Mouse (Mus musculus): ENCODE data around the gene Slc9a2. TPM values are rescaled to one million over a fixed set of nuclear protein-coding genes. Genes with fewer than 3 reads are reported as not detected.
"Not testable (repeated sequence)": the region's sequence is repeated elsewhere in the genome, so short reads cannot be mapped to it uniquely, and the experiment has no call there.

The Slc9a2 gene
- polyA plus RNA-seq, 1 experiment from 2014 or later: 2.3 TPM

DNA sequence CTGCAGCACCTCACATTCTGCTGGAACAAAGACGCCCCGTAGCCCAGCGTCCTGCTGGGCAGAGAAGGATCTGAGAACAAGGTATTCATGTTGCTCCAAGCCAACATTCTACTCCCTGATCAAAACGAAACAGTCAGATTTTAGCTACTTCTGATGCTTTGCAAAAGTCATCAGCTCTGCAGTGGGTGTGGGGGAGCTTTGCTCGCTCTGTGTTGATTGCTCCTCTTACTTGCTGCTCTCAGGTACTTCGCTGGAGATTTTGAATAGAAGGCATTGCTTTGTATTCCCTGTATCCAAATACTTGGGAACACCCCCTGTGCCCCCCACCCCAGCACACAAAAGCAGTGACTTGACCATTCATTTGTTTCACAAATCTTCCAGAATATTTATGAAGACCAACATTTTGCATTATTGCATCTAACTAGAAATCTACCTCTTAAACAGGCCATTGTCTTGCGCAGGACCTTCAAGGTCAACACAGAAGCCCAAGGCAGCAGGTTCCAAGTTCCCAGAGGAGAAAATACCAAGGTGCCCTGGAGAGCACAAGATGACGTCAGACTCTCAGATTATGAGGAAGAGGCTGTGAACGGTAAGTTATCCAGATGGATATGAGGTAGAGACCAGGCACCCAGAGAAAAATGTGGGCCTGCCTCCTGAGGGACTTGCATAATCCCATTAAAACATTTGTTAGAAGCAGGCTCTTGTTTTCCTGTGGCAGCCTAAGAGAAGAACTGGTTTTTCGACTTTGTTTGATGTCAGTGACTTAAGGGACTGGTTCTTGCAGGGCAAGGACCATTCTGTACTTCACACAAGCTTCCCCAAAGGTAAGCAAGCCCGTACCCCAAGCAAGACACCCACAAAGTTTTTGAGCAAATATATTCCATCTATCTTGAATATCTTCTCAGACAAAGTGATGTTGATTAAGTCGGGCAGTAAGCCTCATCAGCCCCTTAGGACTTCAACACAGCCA, 14.7 kb upstream of the Slc9a2 start:
- peak; percentile 31; the same call in 1 of the 2 replicates for ATAC-seq (ENCODE audit: insufficient read depth, low FRiP score, low read depth)
- no peak overlapping the region for H3K27ac ChIP-seq
- WGBS: 34% methylated on average over 12 of the region's 12 CpGs

DNA sequence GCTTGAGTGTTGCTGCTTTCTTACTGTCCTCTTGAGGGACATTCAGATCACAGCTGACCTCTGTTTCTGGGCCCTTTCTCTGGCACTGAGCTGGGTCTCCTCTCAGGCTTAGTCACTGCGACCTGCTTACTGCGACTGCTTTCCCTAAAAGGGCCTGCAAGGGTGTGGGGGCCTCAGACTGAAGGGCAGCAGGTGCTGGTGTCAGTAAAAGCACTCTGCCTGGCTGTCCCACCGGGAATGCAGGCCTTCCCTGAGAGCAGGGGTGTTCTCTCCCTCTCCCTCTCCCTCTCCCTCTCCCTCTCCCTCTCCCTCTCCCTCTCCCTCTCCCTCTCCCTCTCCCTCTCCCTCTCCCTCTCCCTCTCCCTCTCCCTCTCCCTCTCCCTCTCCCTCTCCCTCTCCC, 12.9 kb upstream of the Slc9a2 start:
- not testable (repeated sequence) for H3K4me3 ChIP-seq (replicated peaks); H3K9me3 ChIP-seq; H3K4me2 ChIP-seq; H3K27me3 ChIP-seq (replicated peaks); H3K9ac ChIP-seq; H3K27ac ChIP-seq; H3K36me3 ChIP-seq; ATAC-seq (ENCODE audit: insufficient read depth, low FRiP score, low read depth); H3K4me1 ChIP-seq
- 5% methylated on average over 3 of the region's 3 CpGs for WGBS

More for the DNA sequence above, 14.7 kb upstream of the Slc9a2 start:
- Histone ChIP-seq H3K4me3 (replicated peaks) (no peak overlapping the region), H3K4me2 (no peak overlapping the region), H3K27me3 (replicated peaks) (no peaks in the 10 kb centered on the region), H3K4me1 (no peaks in the 10 kb centered on the region; the same call in 1 of the 2 replicates), H3K9ac (no peak overlapping the region), H3K9me3 (no peaks in the 10 kb centered on the region), H3K36me3 (no peaks in the 10 kb centered on the region)

DNA sequence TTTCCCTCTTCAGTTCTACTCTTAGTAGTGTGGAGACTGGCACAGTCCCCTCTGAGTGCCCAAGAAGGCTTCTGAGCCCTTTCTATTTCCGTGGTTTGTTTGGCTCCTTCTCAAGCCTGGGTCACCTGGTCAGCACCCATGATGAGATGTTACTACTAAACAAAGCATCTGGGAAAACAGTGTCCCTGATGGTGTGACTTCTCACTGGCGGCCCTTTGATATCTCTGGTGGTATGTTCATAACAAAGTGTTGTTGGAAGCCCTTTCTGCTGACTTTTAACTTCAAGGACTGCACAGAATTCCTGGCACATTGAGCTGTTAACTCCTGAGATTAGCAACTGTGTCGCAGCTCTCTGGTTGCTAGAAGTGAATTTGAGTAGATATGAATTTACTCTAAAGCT, 10.3 kb upstream of the Slc9a2 start:
- H3K4me1 ChIP-seq: no peaks in the 10 kb centered on the region; the same call in 1 of the 2 replicates
- H3K27ac ChIP-seq: no peak overlapping the region
- H3K9me3 ChIP-seq: no peaks in the 10 kb centered on the region
- H3K9ac ChIP-seq: no peak overlapping the region
- WGBS: 73% methylated on average over 3 of the region's 3 CpGs
- H3K36me3 ChIP-seq: no peaks in the 10 kb centered on the region
- H3K4me2 ChIP-seq: no peak overlapping the region
- no peak for ATAC-seq (ENCODE audit: insufficient read depth, low FRiP score, low read depth)
- no peak overlapping the region for H3K4me3 ChIP-seq (replicated peaks)
- H3K27me3 ChIP-seq (replicated peaks): no peaks in the 10 kb centered on the region

DNA sequence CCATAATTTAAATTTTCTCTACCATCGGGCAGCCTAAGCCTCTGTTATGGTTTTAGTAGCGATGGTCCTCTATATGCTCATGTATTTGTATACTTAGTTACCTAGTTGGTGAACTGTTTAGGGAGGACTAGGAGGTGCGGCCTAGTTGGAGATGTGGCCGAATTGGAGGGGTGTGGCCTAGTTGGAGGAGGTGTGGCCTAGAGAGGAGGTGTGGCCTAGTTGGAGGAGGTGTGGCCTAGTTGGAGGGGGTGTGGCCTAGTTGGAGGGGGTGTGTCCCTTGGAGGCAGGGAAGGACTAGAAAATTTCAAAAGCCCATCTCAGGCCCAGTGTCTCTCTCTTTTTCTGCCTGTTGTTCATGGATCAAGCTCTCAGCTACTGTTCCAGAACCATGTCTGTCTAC, 8.9 kb upstream of the Slc9a2 start:
- H3K4me2 ChIP-seq: no peak overlapping the region
- H3K4me3 ChIP-seq (replicated peaks): no peak overlapping the region
- 97% methylated on average over 4 of the region's 4 CpGs for WGBS
- H3K4me1 ChIP-seq: no peaks in the 10 kb centered on the region
- H3K27ac ChIP-seq: no peak overlapping the region
- no peaks in the 10 kb centered on the region for H3K9me3 ChIP-seq
- H3K36me3 ChIP-seq: no peaks in the 10 kb centered on the region
- no peak for ATAC-seq (ENCODE audit: insufficient read depth, low FRiP score, low read depth)
- no peaks in the 10 kb centered on the region for H3K27me3 ChIP-seq (replicated peaks)
- H3K9ac ChIP-seq: no peak overlapping the region

DNA sequence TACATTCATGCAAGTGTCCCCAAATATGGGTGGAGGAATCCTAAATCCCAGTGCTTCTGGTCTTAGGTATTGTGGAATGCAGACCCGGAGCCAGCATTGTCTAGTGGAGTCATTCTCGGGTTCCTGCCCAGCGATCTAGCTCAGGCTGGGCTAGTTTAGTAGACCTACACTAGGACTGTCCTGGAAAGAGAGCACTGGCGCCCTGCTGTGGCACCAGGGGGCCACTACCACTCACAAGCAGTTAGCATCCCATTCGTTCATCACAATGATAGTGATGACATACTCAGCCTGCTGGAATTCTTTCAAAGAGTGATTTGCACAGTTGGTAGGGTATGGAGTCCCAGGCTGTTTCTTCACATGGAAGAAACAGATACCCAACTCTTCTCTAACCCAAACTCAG, 3.1 kb upstream of the Slc9a2 start:
- no peaks in the 10 kb centered on the region for H3K9me3 ChIP-seq
- no peak overlapping the region for H3K4me2 ChIP-seq
- H3K9ac ChIP-seq: no peak overlapping the region
- no peaks in the 10 kb centered on the region for H3K36me3 ChIP-seq
- H3K27ac ChIP-seq: no peak overlapping the region
- ATAC-seq (ENCODE audit: insufficient read depth, low FRiP score, low read depth): no peak
- 45% methylated on average over 5 of the region's 5 CpGs for WGBS
- no peak overlapping the region for H3K4me3 ChIP-seq (replicated peaks)
- peaks cover 40% of the 10 kb centered on the region for H3K27me3 ChIP-seq (replicated peaks)
- peaks cover 12% of the 10 kb centered on the region for H3K4me1 ChIP-seq

DNA sequence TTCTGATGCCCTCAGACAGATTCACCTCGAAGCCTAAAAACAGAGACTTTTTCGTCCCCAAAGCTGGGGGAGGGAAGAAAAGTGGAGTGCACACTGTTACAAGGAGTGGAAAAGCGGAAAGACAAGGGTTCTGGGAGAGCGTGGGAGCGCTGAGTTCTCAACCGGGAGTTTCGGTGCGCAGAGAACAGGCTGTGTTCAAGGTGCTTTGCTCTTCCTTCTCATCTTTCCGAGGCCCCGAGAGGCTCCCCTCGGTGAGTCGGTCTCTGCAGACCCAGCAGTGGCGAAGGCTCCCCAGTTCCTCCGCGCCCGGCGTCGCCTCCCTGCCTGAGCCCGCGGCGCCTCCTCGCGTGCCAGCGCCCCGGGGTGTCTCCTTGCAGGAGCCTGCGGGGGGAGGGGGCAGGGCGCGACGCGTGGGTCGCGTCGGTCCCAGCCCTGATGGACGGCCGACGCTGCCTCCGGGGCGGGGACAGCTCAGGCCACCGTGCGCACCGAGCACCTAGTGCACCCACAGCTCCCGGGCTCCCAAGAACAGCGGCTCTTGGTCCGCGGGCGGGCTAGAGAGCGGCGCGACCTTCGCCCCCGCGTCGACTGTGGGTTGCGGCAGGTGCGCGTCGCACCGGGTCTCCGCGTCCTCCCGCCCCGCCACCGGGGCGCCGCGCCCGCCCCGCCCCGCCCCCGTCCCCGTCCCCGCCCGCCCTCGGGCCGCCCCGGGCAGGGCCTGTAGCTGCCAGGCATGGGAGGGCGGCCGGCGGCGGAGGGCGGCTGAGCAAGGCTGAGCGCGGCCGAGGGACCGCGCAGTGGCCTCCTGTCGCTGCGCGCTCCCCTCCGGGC, 709 bp downstream of the Slc9a2 start:
- no peaks in the 10 kb centered on the region for H3K36me3 ChIP-seq
- under 1% methylated on average over 77 of the region's 90 CpGs for WGBS
- no peak overlapping the region for H3K27ac ChIP-seq
- H3K27me3 ChIP-seq (replicated peaks): peaks cover 50% of the 10 kb centered on the region
- no peaks in the 10 kb centered on the region for H3K9me3 ChIP-seq
- H3K4me2 ChIP-seq: peak overlapping the region; percentile 99
- peak; percentile 74 for ATAC-seq (ENCODE audit: insufficient read depth, low FRiP score, low read depth)
- H3K4me1 ChIP-seq: peaks cover 12% of the 10 kb centered on the region
- peak overlapping the region; percentile 23 for H3K9ac ChIP-seq
- peak overlapping the region; percentile 59 for H3K4me3 ChIP-seq (replicated peaks)

DNA sequence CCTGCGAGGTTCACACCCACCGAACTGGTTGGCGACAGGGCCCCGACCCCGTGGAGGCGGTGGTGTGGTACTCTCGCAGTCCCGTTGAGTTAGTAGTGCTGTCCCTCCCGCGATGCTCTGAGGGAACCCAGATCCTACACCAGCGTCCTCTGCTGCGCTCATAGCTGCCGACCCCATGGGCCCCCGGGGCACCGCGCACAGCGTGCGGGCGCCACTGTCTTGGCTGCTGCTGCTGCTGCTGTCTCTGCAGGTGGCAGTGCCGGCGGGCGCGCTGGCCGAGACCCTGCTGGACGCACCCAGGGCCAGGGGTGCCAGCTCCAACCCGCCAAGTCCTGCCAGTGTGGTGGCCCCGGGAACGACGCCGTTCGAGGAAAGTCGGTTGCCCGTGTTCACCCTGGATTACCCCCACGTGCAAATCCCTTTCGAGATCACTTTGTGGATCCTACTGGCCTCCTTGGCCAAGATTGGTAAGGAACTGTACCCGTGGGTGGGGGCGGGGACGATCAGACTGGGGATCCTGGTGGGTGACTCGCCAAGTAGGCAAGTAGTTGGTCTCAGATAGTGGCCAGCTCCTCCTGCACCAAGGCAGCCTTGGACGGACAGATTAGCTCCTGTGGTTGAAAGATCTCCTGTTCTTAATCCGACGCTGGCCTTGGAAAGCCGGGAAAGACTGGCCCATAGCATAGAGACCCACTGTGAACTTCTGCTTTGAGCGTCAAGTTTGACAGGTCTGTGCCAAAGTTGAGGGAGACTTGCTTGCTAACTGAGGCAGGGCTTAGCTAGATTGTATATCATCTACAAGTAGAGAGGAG, 1.5 kb downstream of the Slc9a2 start:
- Histone ChIP-seq H3K36me3 (no peaks in the 10 kb centered on the region), H3K27ac (no peak overlapping the region), H3K27me3 (replicated peaks) (peaks cover 50% of the 10 kb centered on the region), H3K9me3 (no peaks in the 10 kb centered on the region), H3K4me1 (peaks cover 12% of the 10 kb centered on the region), H3K4me2 (peak overlapping the region; percentile 99), H3K4me3 (replicated peaks) (peak overlapping the region; percentile 59), H3K9ac (peak overlapping the region; percentile 9; the same call in 1 of the 2 replicates)
- 4% methylated on average over 43 of the region's 44 CpGs for WGBS
- 0 out of 2 replicates have a peak, but pooled peaks have one; percentile 59 for ATAC-seq (ENCODE audit: insufficient read depth, low FRiP score, low read depth)

DNA sequence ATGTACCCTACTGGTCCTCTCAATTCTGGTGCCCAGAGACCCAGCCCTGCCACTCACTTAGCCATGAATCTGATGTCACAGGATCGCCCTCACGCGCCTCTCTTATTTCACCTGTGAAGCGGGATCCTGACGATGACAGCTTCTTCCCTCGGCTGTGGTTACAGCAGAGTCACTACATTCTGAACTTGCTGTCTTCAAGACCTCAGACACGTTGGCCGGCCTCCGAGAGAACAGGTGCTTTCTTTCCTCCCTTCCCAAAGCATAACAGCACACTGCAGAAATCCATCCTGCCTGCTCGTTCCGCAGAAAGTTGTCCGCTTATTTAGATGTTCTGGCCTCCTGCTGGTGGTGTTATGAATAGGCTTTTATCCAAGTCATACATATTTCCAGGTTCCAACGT, 13.9 kb downstream of the Slc9a2 start:
- no peak for ATAC-seq (ENCODE audit: insufficient read depth, low FRiP score, low read depth)
- no peaks in the 10 kb centered on the region for H3K36me3 ChIP-seq
- no peaks in the 10 kb centered on the region for H3K4me1 ChIP-seq
- H3K27me3 ChIP-seq (replicated peaks): no peaks in the 10 kb centered on the region
- no peaks in the 10 kb centered on the region for H3K9me3 ChIP-seq
- no peak overlapping the region for H3K27ac ChIP-seq
- WGBS: 79% methylated on average over 13 of the region's 13 CpGs
- no peak overlapping the region for H3K4me2 ChIP-seq
- H3K4me3 ChIP-seq (replicated peaks): no peak overlapping the region
- H3K9ac ChIP-seq: no peak overlapping the region

DNA sequence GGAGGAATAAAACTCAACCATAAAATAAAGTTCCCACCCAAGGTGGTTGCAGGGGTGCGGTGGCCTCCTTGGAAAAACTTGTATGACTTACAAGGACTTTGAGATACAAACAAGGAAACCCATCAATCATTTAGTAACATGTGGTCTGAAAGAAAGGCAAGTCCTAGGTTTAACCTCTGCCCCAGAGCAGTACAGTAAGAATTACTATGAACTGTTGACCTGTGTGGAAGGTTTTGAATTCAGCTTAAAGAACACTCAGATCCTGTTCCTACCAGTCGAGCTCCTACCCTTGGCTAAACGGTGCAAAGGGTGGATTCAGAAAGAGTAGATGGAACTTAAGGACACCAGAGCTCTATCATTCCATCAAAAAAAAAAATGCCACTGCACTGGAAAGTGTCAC, 16.1 kb downstream of the Slc9a2 start:
- Histone ChIP-seq H3K27me3 (replicated peaks) (no peaks in the 10 kb centered on the region), H3K27ac (no peak overlapping the region), H3K4me2 (no peak overlapping the region), H3K4me3 (replicated peaks) (no peak overlapping the region), H3K9me3 (no peaks in the 10 kb centered on the region), H3K9ac (no peak overlapping the region), H3K36me3 (no peaks in the 10 kb centered on the region), H3K4me1 (no peaks in the 10 kb centered on the region)
- WGBS: 78% methylated on average over 3 of the region's 3 CpGs
- no peak for ATAC-seq (ENCODE audit: insufficient read depth, low FRiP score, low read depth)

DNA sequence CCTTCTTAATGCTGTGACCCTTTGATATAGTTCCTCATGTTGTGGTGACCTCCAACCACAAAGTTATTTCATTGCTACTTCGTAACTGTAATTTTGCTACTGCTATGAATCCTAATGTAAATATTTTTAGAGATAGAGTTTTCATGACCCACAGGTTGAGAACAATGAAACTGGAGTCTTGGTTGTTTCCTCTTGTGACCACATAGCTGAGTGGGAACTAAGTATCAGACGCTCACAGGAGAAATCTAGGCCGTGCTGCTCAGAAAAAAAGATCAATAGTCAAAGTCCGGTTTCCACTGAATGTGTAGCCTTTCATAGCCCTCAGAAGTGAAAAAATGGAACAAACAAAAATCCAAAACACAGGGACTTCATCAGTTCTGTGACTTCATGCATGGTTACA, 24.7 kb downstream of the Slc9a2 start:
- H3K9ac ChIP-seq: no peak overlapping the region
- H3K27ac ChIP-seq: no peak overlapping the region
- H3K27me3 ChIP-seq (replicated peaks): no peaks in the 10 kb centered on the region
- no peak overlapping the region for H3K4me3 ChIP-seq (replicated peaks)
- ATAC-seq (ENCODE audit: insufficient read depth, low FRiP score, low read depth): no peak
- WGBS: 78% methylated on average over 4 of the region's 4 CpGs
- H3K4me1 ChIP-seq: no peaks in the 10 kb centered on the region
- no peak overlapping the region for H3K4me2 ChIP-seq
- no peaks in the 10 kb centered on the region for H3K36me3 ChIP-seq
- no peaks in the 10 kb centered on the region for H3K9me3 ChIP-seq

DNA sequence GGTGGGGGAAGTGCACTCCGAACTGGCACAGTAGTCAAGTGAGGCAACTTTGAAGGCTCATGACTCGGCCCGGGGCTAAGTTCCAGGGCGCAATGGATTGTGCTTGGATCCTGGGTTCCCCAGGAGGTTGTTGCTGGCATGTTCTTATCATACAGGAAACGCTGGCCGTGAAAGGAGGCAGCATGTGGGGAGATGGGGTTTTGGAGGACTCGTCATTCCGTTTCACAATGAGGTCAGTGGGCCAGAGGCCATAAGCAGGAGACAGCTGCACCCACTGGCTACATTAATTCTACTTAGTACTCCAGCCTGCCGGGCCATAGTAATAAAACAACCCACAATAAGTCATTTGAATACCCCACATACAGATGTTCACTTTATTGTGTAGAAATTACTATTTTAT, 34.6 kb downstream of the Slc9a2 start:
- 72% methylated on average over 9 of the region's 9 CpGs for WGBS
- Histone ChIP-seq H3K4me1 (no peaks in the 10 kb centered on the region), H3K36me3 (no peaks in the 10 kb centered on the region), H3K9ac (no peak overlapping the region), H3K9me3 (no peaks in the 10 kb centered on the region), H3K27me3 (replicated peaks) (no peaks in the 10 kb centered on the region), H3K4me3 (replicated peaks) (no peak overlapping the region), H3K27ac (no peak overlapping the region), H3K4me2 (no peak overlapping the region)
- ATAC-seq (ENCODE audit: insufficient read depth, low FRiP score, low read depth): no peak
